Mouse (Mus musculus) embryonic facial prominence, embryonic 11.5 days (tissue): ENCODE measurements around the gene Upk3bl. TPM values are rescaled to one million over a fixed set of nuclear protein-coding genes. Genes with fewer than 3 reads are reported as not detected.
"Not testable (repeated sequence)": the region's sequence is repeated elsewhere in the genome, so short reads cannot be mapped to it uniquely, and the experiment has no call there.

Experiments
- ATAC-seq: fragments of 200-750 bp; cut with Nextera tagmentation; replicated peaks from 2 replicates; pipeline ENCODE4 v1.8.0; 2017; ENCODE audit warnings: low read depth; ENCODE audit not compliant: insufficient number of reproducible peaks, low FRiP score, low TSS enrichment
- DNase-seq: peaks from one replicate; pipeline ENCODE4 v3.0.0-alpha.2; 2015; ENCODE audit warnings: low spot score
- H3K27ac ChIP-seq: fragments of 300-500 bp; sonication (generic); replicated peaks from 2 replicates; pipeline ENCODE4 v1.5.1; 2014; ENCODE audit warnings: mild to moderate bottlenecking, low read depth, low read length, control low read depth
- H3K27me3 ChIP-seq: fragments of 300-500 bp; sonication (generic); 2 replicates; pipeline ENCODE4 v1.6.1; 2014; ENCODE audit warnings: mild to moderate bottlenecking, low read length, moderate library complexity, mixed read lengths; ENCODE audit not compliant: control insufficient read depth, insufficient read depth
- H3K36me3 ChIP-seq: fragments of 300-500 bp; sonication (generic); replicated peaks from 2 replicates; pipeline ENCODE4 v1.6.1; 2014; ENCODE audit warnings: low read depth, mild to moderate bottlenecking, low read length, moderate library complexity, mixed read lengths; ENCODE audit not compliant: control insufficient read depth, insufficient read depth
- H3K4me1 ChIP-seq: fragments of 300-500 bp; sonication (generic); 2 replicates; pipeline ENCODE4 v1.6.1; 2014; ENCODE audit warnings: low read length, mixed read lengths; ENCODE audit not compliant: control insufficient read depth, insufficient read depth
- H3K4me2 ChIP-seq: fragments of 300-500 bp; sonication (generic); 2 replicates; pipeline ENCODE4 v1.6.1; 2014; ENCODE audit warnings: low read depth, mild to moderate bottlenecking, control low read depth, low read length, moderate library complexity
- H3K4me3 ChIP-seq: fragments of 300-500 bp; sonication (generic); 2 replicates; pipeline ENCODE4 v1.5.1; 2014; ENCODE audit warnings: low read depth, low read length, control low read depth
- H3K9ac ChIP-seq: fragments of 300-500 bp; sonication (generic); replicated peaks from 2 replicates; pipeline ENCODE4 v1.6.1; 2014; ENCODE audit warnings: mild to moderate bottlenecking, control low read depth, low read length
- H3K9me3 ChIP-seq: fragments of 300-500 bp; sonication (generic); replicated peaks from 2 replicates; pipeline ENCODE4 v1.6.1; 2016; ENCODE audit warnings: mild to moderate bottlenecking, low read length, inconsistent platforms, mixed read lengths; ENCODE audit not compliant: control insufficient read depth
- WGBS: fragments of 180-500 bp; shearing (Covaris S2); extraction: QIAGEN DNeasy Blood & Tissue Kit; methylation state at CpG from one replicate; pipeline ENCODE4 v1.1.7; 2014; 5-methylcytosine and 5-hydroxymethylcytosine counted together
- polyA plus RNA-seq: library from polyadenylated mRNA; unstranded; fragments of >200 nt; fragmentation: Nextera tagmentation; extraction: Ambion mirVana; gene quantifications from 2 replicates; pipeline ENCODE4 v1.2.1, GENCODE M21; 2014

The Upk3bl gene
- polyA plus RNA-seq, 1 experiment from 2014 or later = 6.2 TPM

DNA sequence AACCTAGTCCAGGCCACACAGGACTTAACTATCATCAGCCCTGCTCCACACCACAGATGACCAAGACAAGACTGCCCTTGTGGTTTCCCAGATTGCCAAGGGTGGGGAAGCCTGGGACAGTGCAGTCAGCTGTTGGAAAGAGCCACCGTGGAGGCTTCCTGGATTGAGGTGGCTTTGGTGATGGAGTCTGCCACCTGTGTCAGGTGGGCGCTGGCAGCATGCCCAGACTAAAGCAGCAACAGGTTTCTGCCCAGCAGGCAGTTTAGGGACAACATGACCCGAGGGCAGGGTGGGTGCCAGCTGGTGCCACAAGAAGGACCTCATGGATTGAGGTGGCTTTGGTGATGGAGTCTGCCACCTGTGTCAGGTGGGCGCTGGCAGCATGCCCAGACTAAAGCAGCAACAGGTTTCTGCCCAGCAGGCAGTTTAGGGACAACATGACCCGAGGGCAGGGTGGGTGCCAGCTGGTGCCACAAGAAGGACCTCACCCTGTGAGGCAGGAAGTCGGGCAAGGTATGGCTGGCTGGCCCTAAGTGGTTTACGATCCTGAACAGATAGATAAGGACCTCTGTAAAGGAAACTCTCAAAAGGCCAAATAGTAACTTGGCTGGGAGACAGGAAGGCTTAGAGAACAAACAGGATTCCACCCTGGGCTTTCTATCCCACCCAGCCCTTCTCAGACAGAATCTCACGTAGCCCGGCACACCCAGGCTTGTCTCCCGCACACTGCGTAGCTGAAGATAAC is 12.3 kb downstream of the Upk3bl start:
- not testable (repeated sequence) for H3K4me1 ChIP-seq, H3K27ac ChIP-seq, ATAC-seq, H3K36me3 ChIP-seq, H3K9ac ChIP-seq, DNase-seq, H3K4me2 ChIP-seq, H3K4me3 ChIP-seq, H3K9me3 ChIP-seq, H3K27me3 ChIP-seq
- WGBS = 81% methylated on average over 11 of the region's 11 CpGs

GRCm38 (mm10) chr5:136069411-136069810 is 15.1 kb downstream of the Upk3bl start:
- Histone ChIP-seq H3K9ac (no peak overlapping the region), H3K4me3 (no peak overlapping the region), H3K27ac (no peak overlapping the region), H3K36me3 (no peaks in the 10 kb centered on the region), H3K27me3 (no peaks in the 10 kb centered on the region), H3K4me2 (no peak overlapping the region), H3K9me3 (no peaks in the 10 kb centered on the region), H3K4me1 (no peaks in the 10 kb centered on the region)
- DNase-seq (no peak), ATAC-seq (no peak)
- WGBS = 84% methylated on average over 2 of the region's 2 CpGs

GRCm38 (mm10) chr5:136073051-136073450 is 18.8 kb downstream of the Upk3bl start:
- no peaks in the 10 kb centered on the region for H3K36me3 ChIP-seq
- ATAC-seq (no peak), DNase-seq (no peak)
- no peaks in the 10 kb centered on the region for H3K4me1 ChIP-seq
- no peaks in the 10 kb centered on the region for H3K27me3 ChIP-seq
- no peak overlapping the region for H3K4me3 ChIP-seq
- H3K27ac ChIP-seq = no peak overlapping the region
- H3K9ac ChIP-seq = no peak overlapping the region
- H3K4me2 ChIP-seq = no peak overlapping the region
- no peaks in the 10 kb centered on the region for H3K9me3 ChIP-seq
- 62% methylated on average over 6 of the region's 6 CpGs for WGBS

GRCm38 (mm10) chr5:136073526-136073925 is 19.2 kb downstream of the Upk3bl start:
- DNase-seq = no peak
- Histone ChIP-seq H3K27ac (no peak overlapping the region), H3K9me3 (no peaks in the 10 kb centered on the region), H3K27me3 (no peaks in the 10 kb centered on the region), H3K4me2 (no peak overlapping the region), H3K36me3 (no peaks in the 10 kb centered on the region), H3K4me3 (no peak overlapping the region), H3K4me1 (no peaks in the 10 kb centered on the region), H3K9ac (no peak overlapping the region)
- no peak for ATAC-seq
- 65% methylated on average over 11 of the region's 11 CpGs for WGBS

- Histone ChIP-seq H3K9ac (no peak overlapping the region), H3K9me3 (no peaks in the 10 kb centered on the region), H3K4me1 (no peaks in the 10 kb centered on the region), H3K4me2 (no peak overlapping the region), H3K4me3 (no peak overlapping the region), H3K27me3 (no peaks in the 10 kb centered on the region), H3K27ac (no peak overlapping the region), H3K36me3 (no peaks in the 10 kb centered on the region)
- no peak for DNase-seq
- 90% methylated on average over 5 of the region's 5 CpGs for WGBS
- ATAC-seq = no peak
These were observed 20.8 kb downstream of the Upk3bl start for GRCm38 (mm10) chr5:136075076-136075475.

DNA sequence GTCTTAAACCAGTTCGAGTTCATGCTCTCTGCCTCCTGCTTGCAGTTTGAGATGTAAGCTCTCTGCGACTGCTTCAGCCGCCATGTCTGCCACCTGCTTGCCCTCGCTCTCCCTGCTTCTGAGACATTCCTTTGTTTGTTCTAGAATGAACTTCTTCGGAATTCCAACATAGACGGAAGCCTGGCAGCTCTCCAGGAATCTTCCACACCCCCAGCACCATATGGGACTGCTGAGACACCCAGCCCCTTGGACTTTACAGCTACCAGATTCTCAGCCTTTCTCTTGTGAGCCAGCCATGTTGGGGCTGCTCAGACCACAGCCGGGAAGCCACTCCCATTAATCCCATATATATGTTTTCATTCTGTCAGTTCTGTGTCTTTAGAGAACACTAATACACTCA is 22.0 kb downstream of the Upk3bl start:
- H3K9me3 ChIP-seq = no peaks in the 10 kb centered on the region
- ATAC-seq (no peak), DNase-seq (no peak)
- H3K27ac ChIP-seq = no peak overlapping the region
- H3K9ac ChIP-seq = no peak overlapping the region
- H3K4me2 ChIP-seq = no peak overlapping the region
- no peaks in the 10 kb centered on the region for H3K27me3 ChIP-seq
- no peaks in the 10 kb centered on the region for H3K4me1 ChIP-seq
- 59% methylated on average over 7 of the region's 7 CpGs for WGBS
- H3K4me3 ChIP-seq = no peak overlapping the region
- H3K36me3 ChIP-seq = no peaks in the 10 kb centered on the region

DNA sequence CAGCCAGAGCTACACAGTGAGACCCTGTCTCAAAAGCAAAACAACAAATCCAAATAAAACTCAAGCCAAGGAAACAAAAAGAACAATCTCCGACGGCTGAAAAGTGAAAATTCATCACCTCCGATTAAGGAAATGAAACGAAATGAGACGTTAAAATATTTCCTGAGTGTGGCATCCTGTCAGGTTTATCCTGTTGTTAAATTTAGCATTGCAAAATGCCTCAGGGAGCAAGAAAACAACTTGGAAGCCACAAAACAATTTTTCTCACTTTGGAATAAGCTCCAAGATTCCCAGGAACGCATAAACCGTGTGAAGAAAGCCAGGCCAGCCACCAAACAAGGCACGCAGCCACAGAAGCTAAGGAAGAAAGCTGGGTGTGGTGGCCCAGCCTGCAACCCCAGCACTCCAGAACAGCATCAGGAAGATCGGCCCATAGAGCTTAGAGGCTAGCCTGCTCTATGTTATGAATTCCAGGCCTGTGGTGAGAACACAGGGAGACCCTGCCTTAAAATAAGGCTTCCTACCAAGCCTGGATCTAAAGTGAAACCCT is 22.8 kb downstream of the Upk3bl start:
- Histone ChIP-seq H3K4me2 (no peak overlapping the region), H3K27me3 (no peaks in the 10 kb centered on the region), H3K27ac (no peak overlapping the region), H3K9ac (no peak overlapping the region), H3K4me1 (no peaks in the 10 kb centered on the region), H3K9me3 (no peaks in the 10 kb centered on the region), H3K36me3 (no peaks in the 10 kb centered on the region), H3K4me3 (no peak overlapping the region)
- 88% methylated on average over 9 of the region's 9 CpGs for WGBS
- no peak for ATAC-seq
- no peak for DNase-seq

- 92% methylated on average over 5 of the region's 5 CpGs for WGBS
- H3K9me3 ChIP-seq = no peaks in the 10 kb centered on the region
- no peak for ATAC-seq
- no peak overlapping the region for H3K9ac ChIP-seq
- no peaks in the 10 kb centered on the region for H3K36me3 ChIP-seq
- H3K4me2 ChIP-seq = no peak overlapping the region
- H3K27me3 ChIP-seq = no peaks in the 10 kb centered on the region
- H3K4me3 ChIP-seq = no peak overlapping the region
- no peak for DNase-seq
- no peaks in the 10 kb centered on the region for H3K4me1 ChIP-seq
- no peak overlapping the region for H3K27ac ChIP-seq
These were observed 23.8 kb downstream of the Upk3bl start for GRCm38 (mm10) chr5:136078136-136078535.
